Mouse (Mus musculus) left cerebral cortex, postnatal 10 days (tissue): Measurements from ENCODE around the gene Pak2. TPM values are rescaled to one million over a fixed set of nuclear protein-coding genes. Genes with fewer than 3 reads are reported as not detected.
"Not testable (repeated sequence)": the region's sequence is repeated elsewhere in the genome, so short reads cannot be mapped to it uniquely, and the experiment has no call there.

Experiments
- DNase-seq, 2 experiments: peaks; one replicate each; pipeline ENCODE4 v3.0.0; 2021 to 2022; ENCODE audit warnings: low spot score in 2 of 2, mixed read lengths in 1 of 2; ENCODE audit errors: extremely low spot score in 1 of 2
- intact Hi-C: fragments of 180-260 bp; cut with DNase I; formaldehyde crosslinking; loops from one replicate; pipeline ENCODE4 v1.15.1; 2025
- total RNA-seq, 2 experiments: library from RNA; stranded (reverse); gene quantifications; 2 replicates each; pipeline ENCODE4 v1.2.3; 2021

The Pak2 gene
- total RNA-seq, 2 experiments from 2014 or later: 29.0 to 30.5 TPM

GRCm38 (mm10) chr16:32099638-32100150, 20.6 kb upstream of the Pak2 start, which contains the start of the genes Pigx and Cep19:
TSS of gene Pigx (minus strand) at chr16:32099740.
TSS of gene Cep19 (plus strand) at chr16:32099800.
- peak; percentile 80 to 91 for DNase-seq
- intact Hi-C loops: no loop called here

- intact Hi-C loops: no loop called here
- DNase-seq: peak in 1 of 2 experiments; percentile 68
Observed at GRCm38 (mm10) chr16:32098897-32099637, 19.9 kb upstream of the Pak2 start.

- intact Hi-C loops, DNase-seq: not testable (repeated sequence)
Observed at GRCm38 (mm10) chr16:32097757-32098156, 18.6 kb upstream of the Pak2 start.

- no peak for DNase-seq
Observed at GRCm38 (mm10) chr16:32091466-32091865, 12.3 kb upstream of the Pak2 start.

GRCm38 (mm10) chr16:32087629-32088443, 8.7 kb upstream of the Pak2 start:
- peak in 1 of 2 experiments; percentile 47 for DNase-seq
- intact Hi-C loops: no loop called here

More at GRCm38 (mm10) chr16:32091466-32091865, 12.3 kb upstream of the Pak2 start:
- intact Hi-C loops: no loop called here

- DNase-seq: peak; percentile 24 to 62
- intact Hi-C loops: no loop called here
Observed at GRCm38 (mm10) chr16:32078408-32078990, 643 bp downstream of the Pak2 start.

GRCm38 (mm10) chr16:32077648-32078407, 1.3 kb downstream of the Pak2 start:
- DNase-seq: no peak
- intact Hi-C loops: no loop called here

- DNase-seq: no peak
- intact Hi-C loops: no loop called here
Observed at GRCm38 (mm10) chr16:32076406-32076805, 2.7 kb downstream of the Pak2 start.

- no peak for DNase-seq
- intact Hi-C loops: no loop called here
Observed at GRCm38 (mm10) chr16:32075762-32076161, 3.4 kb downstream of the Pak2 start.

GRCm38 (mm10) chr16:32070070-32070469, 9.1 kb downstream of the Pak2 start:
- intact Hi-C loops, DNase-seq: not testable (repeated sequence)

- DNase-seq: no peak
- intact Hi-C loops: no loop called here
Observed at GRCm38 (mm10) chr16:32068389-32069300, 10.5 kb downstream of the Pak2 start.

- DNase-seq: no peak
- intact Hi-C loops: no loop called here
Observed at GRCm38 (mm10) chr16:32066899-32067298, 12.2 kb downstream of the Pak2 start.

GRCm38 (mm10) chr16:32063900-32064299, 15.2 kb downstream of the Pak2 start:
- no peak for DNase-seq
- intact Hi-C loops: no loop called here

- no peak for DNase-seq
- intact Hi-C loops: no loop called here
Observed at GRCm38 (mm10) chr16:32062226-32062625, 16.9 kb downstream of the Pak2 start.

- DNase-seq: no peak
- intact Hi-C loops: no loop called here
Observed at GRCm38 (mm10) chr16:32059840-32060523, 19.2 kb downstream of the Pak2 start.

GRCm38 (mm10) chr16:32058817-32059216, 20.3 kb downstream of the Pak2 start:
- intact Hi-C loops: no loop called here
- no peak for DNase-seq

- intact Hi-C loops: no loop called here
- no peak for DNase-seq
Observed at GRCm38 (mm10) chr16:32042367-32042766, 36.8 kb downstream of the Pak2 start.
